17 mouse cellular contexts compared by ENCODE assay signal in genomic region chr14:74882754-74883153, GRCm38 (mm10).
A peak's percentile ranks its signal among the peaks of the same experiment; 100 is the strongest.
DNase-seq lines count a peak whose midpoint lies in the region; ATAC-seq lines count a peak whose summit lies in the region.
"Had no signal": no experiment of that assay in that cellular context is flagged by ENCODE, and none has a peak within 500 bp of the region (broad histone marks: within the 10 kb centered on the region; RNA-seq: fewer than 3 reads in every experiment).

No protein-coding gene starts in this region.

- peaks cover 63% of the 10 kb centered on the region for H3K4me1 ChIP-seq in heart, embryonic 12.5 days (replicated peaks)
- peaks cover 56% of the 10 kb centered on the region for H3K4me1 ChIP-seq in neural tube, embryonic 15.5 days
- peaks cover 45% of the 10 kb centered on the region for H3K4me1 ChIP-seq in limb, embryonic 15.5 days

- WGBS in heart, embryonic 12.5 days = 70% methylated on average over 3 of the region's 3 CpGs
- WGBS in neural tube, embryonic 15.5 days = 55% methylated on average over 3 of the region's 3 CpGs
- 28% methylated on average over 3 of the region's 3 CpGs for WGBS in limb, embryonic 15.5 days

- H3K9me3 ChIP-seq in heart, embryonic 12.5 days (replicated peaks) = no peaks in the 10 kb centered on the region
- no peaks in the 10 kb centered on the region for H3K9me3 ChIP-seq in neural tube, embryonic 15.5 days (replicated peaks)
- no peaks in the 10 kb centered on the region for H3K9me3 ChIP-seq in limb, embryonic 15.5 days
- H3K9me3 ChIP-seq: midbrain, embryonic 12.5 days had no signal

- H3K27ac ChIP-seq in heart, embryonic 12.5 days (ENCODE audit: poor library complexity, severe bottlenecking) = peak overlapping the region; percentile 37; the same call in 1 of the 2 replicates
- H3K27ac ChIP-seq in neural tube, embryonic 15.5 days (replicated peaks) = no peak overlapping the region
- peak overlapping the region; percentile 40; the same call in 1 of the 2 replicates for H3K27ac ChIP-seq in limb, embryonic 15.5 days
- H3K27ac ChIP-seq: midbrain, embryonic 12.5 days had no signal

- H3K36me3 ChIP-seq in heart, embryonic 12.5 days = no peaks in the 10 kb centered on the region
- no peaks in the 10 kb centered on the region for H3K36me3 ChIP-seq in neural tube, embryonic 15.5 days
- no peaks in the 10 kb centered on the region for H3K36me3 ChIP-seq in limb, embryonic 15.5 days
- H3K36me3 ChIP-seq: midbrain, embryonic 12.5 days had no signal

- intact Hi-C loops in heart, postnatal 14 days (cut with DNase I) = no loop called here

- H3K27me3 ChIP-seq in heart, embryonic 12.5 days (replicated peaks) = no peaks in the 10 kb centered on the region
- no peaks in the 10 kb centered on the region for H3K27me3 ChIP-seq in neural tube, embryonic 15.5 days (replicated peaks)
- H3K27me3 ChIP-seq in limb, embryonic 15.5 days = no peaks in the 10 kb centered on the region

- H3K4me2 ChIP-seq in heart, embryonic 12.5 days = peak overlapping the region; percentile 53; the same call in 1 of the 2 replicates
- H3K4me2 ChIP-seq in neural tube, embryonic 15.5 days = no peak overlapping the region
- peak overlapping the region; percentile 36; the same call in 1 of the 2 replicates for H3K4me2 ChIP-seq in limb, embryonic 15.5 days
- H3K4me2 ChIP-seq: liver, embryonic 11.5 days; midbrain, embryonic 12.5 days had no signal

- no peak for ATAC-seq in heart, embryonic 12.5 days (ENCODE audit: insufficient number of reproducible peaks, low FRiP score)
- no peak for ATAC-seq in neural tube, embryonic 15.5 days (ENCODE audit: low FRiP score)
- 0 out of 2 replicates have a peak, but pooled peaks have one; percentile 18 for ATAC-seq in limb, embryonic 15.5 days (ENCODE audit: insufficient number of reproducible peaks, low FRiP score, low TSS enrichment, low read depth)
- ATAC-seq: CD4-positive, CD25-positive, alpha-beta regulatory T cell, adult 4 months; forebrain, postnatal 0 days had no signal

- H3K9ac ChIP-seq in heart, embryonic 12.5 days = no peak overlapping the region
- H3K9ac ChIP-seq in neural tube, embryonic 15.5 days (replicated peaks) = no peak overlapping the region
- H3K9ac ChIP-seq in limb, embryonic 15.5 days = no peak overlapping the region
- H3K9ac ChIP-seq: forebrain, postnatal 0 days; midbrain, embryonic 12.5 days had no signal

- DNase-seq in heart, postnatal 14 days = no peak
- peak; percentile 47 for DNase-seq in neural tube, embryonic 10.5 days (ENCODE audit: extremely low spot score, low spot score)
- DNase-seq in ovary, postnatal 14 days (ENCODE audit: low spot score) = no peak
- no peak for DNase-seq in cerebellum, adult 9-11 months
- DNase-seq: cerebellum, adult 2 months; forebrain, postnatal 0 days; gastrocnemius, postnatal 25 days; kidney, adult 9 months; lung, postnatal 14 days; retina, postnatal 1 day; thymus, postnatal 14 days had no signal

- no peak overlapping the region for H3K4me3 ChIP-seq in heart, embryonic 12.5 days
- no peak overlapping the region for H3K4me3 ChIP-seq in neural tube, embryonic 15.5 days (replicated peaks)
- peak overlapping the region; percentile 12; the same call in 1 of the 2 replicates for H3K4me3 ChIP-seq in limb, embryonic 15.5 days
- H3K4me3 ChIP-seq: midbrain, embryonic 12.5 days had no signal
